Mouse (Mus musculus) liver, postnatal 0 days (tissue): Measurements from ENCODE around the gene Olfml2b.

ENCODE experiments used
- CTCF ChIP-seq: sonication (generic); IDR thresholded peaks from 2 replicates; pipeline ENCODE4 v1.5.1; 2016; ENCODE audit warnings: antibody characterized with exemption, low read depth
- EP300 ChIP-seq: IDR thresholded peaks from 2 replicates; pipeline ENCODE4 v1.6.1; 2016; ENCODE audit warnings: antibody characterized with exemption, low read depth, mild to moderate bottlenecking

GRCm38 (mm10) chr1:170644255-170645205 lies at the start of gene Olfml2b:
- TF ChIP-seq CTCF = no peak
- TF ChIP-seq EP300 = no peak
